ENCODE assay signal across 7 mouse cellular contexts in genomic region chr6:113604432-113605223, GRCm38 (mm10). TPM values are rescaled to one million over a fixed set of nuclear protein-coding genes. Genes with fewer than 3 reads are reported as not detected.
DNase-seq lines count a peak whose midpoint lies in the region; ATAC-seq lines count a peak whose summit lies in the region.

Brk1 (plus strand) TSS chr6:113604772.

- ATAC-seq in midbrain, embryonic 13.5 days = peak; percentile 94

- H3K4me1 ChIP-seq in limb, embryonic 10.5 days = peaks cover 29% of the 10 kb centered on the region
- H3K4me1 ChIP-seq in midbrain, embryonic 13.5 days (replicated peaks) = peaks cover 25% of the 10 kb centered on the region

- DNase-seq in adrenal gland, adult 8-10 months = peak; percentile 85
- DNase-seq in embryo, embryonic 9.5 days (ENCODE audit: extremely low spot score) = peak; percentile 88
- no peak for DNase-seq in gonadal fat pad, adult 2 months (ENCODE audit: low read depth)
- peak; percentile 88 for DNase-seq in kidney, adult 11 months
- DNase-seq in limb, embryonic 10.5 days (ENCODE audit: low spot score) = peak; percentile 90
- DNase-seq in spleen, adult 12 weeks (ENCODE audit: low spot score) = peak; percentile 78

- H3K4me2 ChIP-seq in midbrain, embryonic 13.5 days (replicated peaks) = peak within 1 kb of the TSS; percentile 85

- H3K36me3 ChIP-seq in limb, embryonic 10.5 days = peaks cover 28% of the 10 kb centered on the region
- H3K36me3 ChIP-seq in midbrain, embryonic 13.5 days = 0 out of 2 replicates have a peak, but pooled peaks cover 4% of the 10 kb centered on the region

- peak within 1 kb of the TSS; percentile 84 for H3K4me3 ChIP-seq in limb, embryonic 10.5 days
- peak within 1 kb of the TSS; percentile 89 for H3K4me3 ChIP-seq in midbrain, embryonic 13.5 days (replicated peaks)

- peak within 1 kb of the TSS; percentile 92 for H3K9ac ChIP-seq in midbrain, embryonic 13.5 days (replicated peaks)

- H3K27me3 ChIP-seq in limb, embryonic 10.5 days (ENCODE audit: low read depth, poor library complexity, severe bottlenecking) = no peaks in the 10 kb centered on the region
- H3K27me3 ChIP-seq in midbrain, embryonic 13.5 days = no peaks in the 10 kb centered on the region

- no peaks in the 10 kb centered on the region for H3K9me3 ChIP-seq in limb, embryonic 10.5 days (replicated peaks)
- H3K9me3 ChIP-seq in midbrain, embryonic 13.5 days = no peaks in the 10 kb centered on the region

- peak within 1 kb of the TSS; percentile 92 for H3K27ac ChIP-seq in limb, embryonic 10.5 days
- peak within 1 kb of the TSS; percentile 68 for H3K27ac ChIP-seq in midbrain, embryonic 13.5 days

- under 1% methylated on average over 65 of the region's 65 CpGs for WGBS in limb, embryonic 10.5 days
- under 1% methylated on average over 64 of the region's 65 CpGs for WGBS in midbrain, embryonic 13.5 days

RNA-seq across cellular contexts. Expression of gene Brk1, which starts in this region (rescaled TPM):
- 100 to 1,000 TPM; 180 to 239 (median 200) TPM for total RNA-seq in adrenal gland, adult 8-10 months (2022)
- 170 and 190 TPM in 2 replicates for polyA plus RNA-seq in gonadal fat pad, adult 2 months (2012; rRNA removed)
- polyA plus RNA-seq in limb, embryonic 10.5 days (2016; fragmentation: Nextera tagmentation; extraction: Ambion mirVana) = 206 and 208 TPM in 2 replicates
- 227 and 229 TPM in 2 replicates for polyA plus RNA-seq in midbrain, embryonic 13.5 days (2015; fragmentation: Nextera tagmentation; extraction: Ambion mirVana)
